Mouse (Mus musculus) cortical plate, adult 2 months (tissue): ENCODE results near the gene Dab1. TPM values are rescaled to one million over a fixed set of nuclear protein-coding genes. Genes with fewer than 3 reads are reported as not detected.

Experiments used
- H3K27ac ChIP-seq: fragments of 200-500 bp; 2 replicates; pipeline ENCODE4 v1.5.1; 2012; ENCODE audit warnings: low read length, control low read depth, inconsistent platforms; ENCODE audit not compliant: insufficient read depth
- H3K4me1 ChIP-seq: fragments of 200-500 bp; 2 replicates; pipeline ENCODE4 v1.6.1; 2011; ENCODE audit warnings: low read length; ENCODE audit not compliant: control insufficient read depth, insufficient read depth
- H3K4me3 ChIP-seq: fragments of 200-500 bp; 2 replicates; pipeline ENCODE4 v1.5.1; 2011; ENCODE audit warnings: mild to moderate bottlenecking, low read length, control low read depth; ENCODE audit not compliant: insufficient read depth
- CTCF ChIP-seq: fragments of 200-500 bp; IDR thresholded peaks from 2 replicates; pipeline ENCODE4 v1.5.1; 2011; ENCODE audit warnings: mild to moderate bottlenecking, control low read depth, low read length; ENCODE audit not compliant: insufficient read depth; ENCODE audit errors: extremely low read depth
- POLR2A ChIP-seq: fragments of 200-500 bp; IDR thresholded peaks from 2 replicates; pipeline ENCODE4 v1.6.1; 2011; ENCODE audit warnings: mild to moderate bottlenecking, low read length, control low read depth; ENCODE audit not compliant: insufficient read depth; ENCODE audit errors: extremely low read depth
- polyA plus RNA-seq: library from polyadenylated mRNA; depleted of rRNA; stranded (reverse); fragments of >200 nt; gene quantifications from 2 replicates; pipeline ENCODE4 v1.2.3, GENCODE M21; 2012

Gene Dab1
- polyA plus RNA-seq, 1 experiment = 42.9 TPM

GRCm38 (mm10) chr4:104514568-104515000 is 895.4 kb downstream of the Dab1 start:
- no peak overlapping the region for H3K27ac ChIP-seq
- no peak overlapping the region for H3K4me3 ChIP-seq
- H3K4me1 ChIP-seq = peaks cover under 1% of the 10 kb centered on the region; the same call in 1 of the 2 replicates
- TF ChIP-seq CTCF (peak; percentile 80), POLR2A (no peak)

GRCm38 (mm10) chr4:104515681-104516080 is 896.5 kb downstream of the Dab1 start:
- Histone ChIP-seq H3K27ac (no peak overlapping the region), H3K4me3 (no peak overlapping the region), H3K4me1 (no peaks in the 10 kb centered on the region)
- TF ChIP-seq CTCF (no peak), POLR2A (no peak)

- peaks cover 8% of the 10 kb centered on the region for H3K4me1 ChIP-seq
- no peak overlapping the region for H3K4me3 ChIP-seq
- H3K27ac ChIP-seq = no peak overlapping the region
- TF ChIP-seq POLR2A (no peak), CTCF (no peak)
Measured at GRCm38 (mm10) chr4:104522324-104522723, 903.2 kb downstream of the Dab1 start.

GRCm38 (mm10) chr4:104523776-104524175 is 904.6 kb downstream of the Dab1 start:
- peak overlapping the region; percentile 23; the same call in 1 of the 2 replicates for H3K27ac ChIP-seq
- H3K4me3 ChIP-seq = no peak overlapping the region
- TF ChIP-seq CTCF = no peak
- TF ChIP-seq POLR2A = no peak
- H3K4me1 ChIP-seq = peaks cover 10% of the 10 kb centered on the region

GRCm38 (mm10) chr4:104529905-104530646 is 910.9 kb downstream of the Dab1 start:
- TF ChIP-seq POLR2A (no peak), CTCF (no peak)
- H3K4me1 ChIP-seq = peaks cover 8% of the 10 kb centered on the region; the same call in 1 of the 2 replicates
- no peak overlapping the region for H3K4me3 ChIP-seq
- H3K27ac ChIP-seq = no peak overlapping the region

GRCm38 (mm10) chr4:104532846-104533245 is 913.7 kb downstream of the Dab1 start:
- Histone ChIP-seq H3K27ac (peak overlapping the region; percentile 68; the same call in 1 of the 2 replicates), H3K4me3 (no peak overlapping the region), H3K4me1 (peaks cover 7% of the 10 kb centered on the region)
- no peak for TF ChIP-seq POLR2A
- TF ChIP-seq CTCF = no peak

GRCm38 (mm10) chr4:104538420-104538819 is 919.3 kb downstream of the Dab1 start:
- no peak overlapping the region for H3K4me3 ChIP-seq
- no peak for TF ChIP-seq CTCF
- TF ChIP-seq POLR2A = no peak
- H3K27ac ChIP-seq = no peak overlapping the region
- H3K4me1 ChIP-seq = peaks cover 3% of the 10 kb centered on the region

- Histone ChIP-seq H3K4me1 (peaks cover 1% of the 10 kb centered on the region), H3K4me3 (no peak overlapping the region), H3K27ac (no peak overlapping the region)
- TF ChIP-seq CTCF (peak; percentile 40), POLR2A (no peak)
Measured at GRCm38 (mm10) chr4:104539047-104539446, 919.9 kb downstream of the Dab1 start.

- H3K27ac ChIP-seq = no peak overlapping the region
- peaks cover 6% of the 10 kb centered on the region; the same call in 1 of the 2 replicates for H3K4me1 ChIP-seq
- TF ChIP-seq POLR2A (no peak), CTCF (no peak)
- no peak overlapping the region for H3K4me3 ChIP-seq
Measured at GRCm38 (mm10) chr4:104547091-104547490, 927.9 kb downstream of the Dab1 start.

- TF ChIP-seq CTCF (no peak), POLR2A (no peak)
- no peak overlapping the region for H3K4me3 ChIP-seq
- peaks cover 6% of the 10 kb centered on the region; the same call in 1 of the 2 replicates for H3K4me1 ChIP-seq
Measured at GRCm38 (mm10) chr4:104548287-104548686, 929.1 kb downstream of the Dab1 start.

More at GRCm38 (mm10) chr4:104548287-104548686, 929.1 kb downstream of the Dab1 start:
- H3K27ac ChIP-seq = no peak overlapping the region
